Mouse (Mus musculus) mesoderm, embryonic 11.5 days (tissue): ENCODE measurements around the gene Fbxo33.
A peak's percentile ranks its signal among the peaks of the same experiment; 100 is the strongest.
"Not testable (repeated sequence)": the region's sequence is repeated elsewhere in the genome, so short reads cannot be mapped to it uniquely, and the experiment has no call there.

Experiments
- DNase-seq: peaks from one replicate; pipeline ENCODE4 v3.0.0-alpha.2; 2012; ENCODE audit warnings: low read depth, low spot score

Fbxo33 gene

GRCm38 (mm10) chr12:59219325-59220225, at the start of gene Fbxo33:
Gene Fbxo33 (minus strand): TSS chr12:59219725.
- peak; percentile 98 for DNase-seq

- no peak for DNase-seq
These were observed 46.4 kb upstream of the Fbxo33 start for GRCm38 (mm10) chr12:59265942-59266231.

GRCm38 (mm10) chr12:59265207-59265941, 45.8 kb upstream of the Fbxo33 start:
- peak; percentile 67 for DNase-seq

GRCm38 (mm10) chr12:59262841-59263240, 43.3 kb upstream of the Fbxo33 start:
- no peak for DNase-seq

GRCm38 (mm10) chr12:59260798-59261197, 41.3 kb upstream of the Fbxo33 start:
- no peak for DNase-seq

- no peak for DNase-seq
These were observed 40.8 kb upstream of the Fbxo33 start for GRCm38 (mm10) chr12:59260362-59260761.

GRCm38 (mm10) chr12:59259015-59259414, 39.5 kb upstream of the Fbxo33 start:
- no peak for DNase-seq

- no peak for DNase-seq
These were observed 30.8 kb upstream of the Fbxo33 start for GRCm38 (mm10) chr12:59250259-59250827.

- DNase-seq = no peak
These were observed 29.4 kb upstream of the Fbxo33 start for GRCm38 (mm10) chr12:59248969-59249368.

- not testable (repeated sequence) for DNase-seq
These were observed 21.5 kb upstream of the Fbxo33 start for GRCm38 (mm10) chr12:59241031-59241430.

GRCm38 (mm10) chr12:59238434-59238833, 18.9 kb upstream of the Fbxo33 start:
- DNase-seq = no peak

- DNase-seq = no peak
These were observed 8.9 kb upstream of the Fbxo33 start for GRCm38 (mm10) chr12:59228401-59228800.

- peak; percentile 39 for DNase-seq
These were observed 744 bp downstream of the Fbxo33 start for GRCm38 (mm10) chr12:59218640-59219321.

GRCm38 (mm10) chr12:59217331-59217730, 2.2 kb downstream of the Fbxo33 start:
- DNase-seq = no peak

GRCm38 (mm10) chr12:59216676-59217266, 2.8 kb downstream of the Fbxo33 start:
- no peak for DNase-seq

GRCm38 (mm10) chr12:59216176-59216575, 3.3 kb downstream of the Fbxo33 start:
- DNase-seq = no peak

GRCm38 (mm10) chr12:59207814-59208213, 11.7 kb downstream of the Fbxo33 start:
- DNase-seq = no peak

GRCm38 (mm10) chr12:59207000-59207390, 12.5 kb downstream of the Fbxo33 start:
- no peak for DNase-seq

- no peak for DNase-seq
These were observed 13.1 kb downstream of the Fbxo33 start for GRCm38 (mm10) chr12:59206208-59206999.

GRCm38 (mm10) chr12:59205571-59205970, 14.0 kb downstream of the Fbxo33 start:
- DNase-seq = no peak

- DNase-seq = no peak
These were observed 20.2 kb downstream of the Fbxo33 start for GRCm38 (mm10) chr12:59199361-59199760.
